Mouse (Mus musculus) colon, adult 2 months (tissue): ENCODE data around the gene 4930550C14Rik. TPM values are rescaled to one million over a fixed set of nuclear protein-coding genes. Genes with fewer than 3 reads are reported as not detected.

Experiments
- polyA plus RNA-seq: library from polyadenylated mRNA; depleted of rRNA; stranded (reverse); fragments of >200 nt; gene quantifications from 2 replicates; pipeline ENCODE4 v1.2.3, GENCODE M21; 2012; rRNA removed

4930550C14Rik gene
- polyA plus RNA-seq, result 0.21 and 0.38 TPM in 2 replicates

DNA sequence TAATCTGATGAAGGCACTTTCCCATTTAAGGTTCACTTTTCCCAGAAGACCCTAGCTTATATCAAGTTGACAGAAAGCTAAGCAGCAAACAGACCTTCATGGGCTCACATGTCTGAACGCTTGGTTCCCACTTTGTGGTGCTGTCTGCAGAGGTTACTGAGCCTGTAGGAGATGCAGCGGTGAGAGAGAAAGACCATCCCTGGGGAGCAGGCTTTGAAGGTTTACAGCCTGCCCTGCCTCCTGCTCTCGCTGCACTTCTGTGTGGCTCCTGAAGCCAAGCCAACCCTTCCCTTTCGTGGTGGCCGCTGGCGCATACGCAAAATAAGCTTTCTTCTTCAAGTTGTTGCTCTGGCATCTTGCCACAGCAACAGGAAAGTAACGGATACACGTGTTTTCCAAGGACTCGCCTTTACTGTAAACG lies at the start of gene 4930550C14Rik:
4930550C14Rik (plus strand) TSS at position 35 of the 421 bp plus-strand sequence.

DNA sequence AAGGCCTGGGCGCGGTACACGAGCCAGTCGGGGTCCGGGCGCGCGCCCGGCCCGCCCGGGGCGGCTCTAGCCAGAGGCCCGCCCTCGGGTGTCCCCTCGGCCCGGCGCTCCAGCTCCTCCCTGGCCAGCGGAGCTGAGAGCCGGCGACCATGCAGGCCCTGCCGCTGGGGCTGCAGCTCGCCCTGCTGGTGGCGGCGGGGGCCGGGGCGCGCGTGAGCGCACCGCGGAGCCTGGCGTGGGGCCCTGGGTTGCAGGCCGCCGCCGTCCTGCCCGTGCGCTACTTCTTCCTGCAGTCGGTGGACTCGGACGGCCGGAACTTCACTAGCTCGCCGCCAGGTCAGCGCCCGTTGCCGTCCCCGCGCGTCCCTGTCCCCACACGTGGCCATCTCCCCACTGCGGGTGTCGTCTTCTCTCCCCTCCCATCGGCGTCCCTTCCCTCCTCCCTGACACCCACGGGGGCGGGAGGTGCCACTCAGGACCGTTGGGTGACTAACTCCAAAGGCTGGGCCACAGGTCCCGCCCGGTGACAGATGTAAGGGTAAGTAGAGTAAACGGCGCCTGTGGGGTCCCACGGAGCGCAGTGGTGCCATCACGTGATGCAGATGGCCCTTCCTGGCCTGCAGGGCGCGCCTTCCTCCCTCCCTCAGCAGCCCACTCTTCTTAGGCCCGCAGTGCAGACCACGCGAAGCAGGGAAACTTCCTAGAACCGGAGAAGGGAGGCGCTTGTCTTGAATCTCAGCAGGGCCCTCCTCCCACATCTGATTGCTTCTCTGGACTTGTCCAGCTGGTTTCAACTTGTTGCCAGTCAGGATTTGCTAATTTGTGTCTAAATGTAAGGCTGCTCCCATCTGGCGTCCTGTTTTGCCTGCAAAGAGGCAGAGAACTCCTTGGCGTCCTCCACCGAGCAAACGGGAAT lies 17.9 kb upstream of the 4930550C14Rik start, which contains the start of gene Kdelc2:
Kdelc2 (plus strand) TSS at position 75 of the 916 bp plus-strand sequence.

Other genes starting within 250 kb of the 4930550C14Rik start
- gene Ddx10, start 154.3 kb upstream of the 4930550C14Rik start, polyA plus RNA-seq, result 0.44 and 0.71 TPM in 2 replicates
- gene Exph5, start 100.7 kb upstream of the 4930550C14Rik start, polyA plus RNA-seq, result 2.5 and 3.4 TPM in 2 replicates
- 7.5 and 9.3 TPM in 2 replicates for gene Kdelc2, start 18.3 kb upstream of the 4930550C14Rik start, polyA plus RNA-seq
- 1.2 TPM in 2 replicates for gene Atm, start 134.4 kb downstream of the 4930550C14Rik start, polyA plus RNA-seq
- gene Npat, start 134.7 kb downstream of the 4930550C14Rik start, polyA plus RNA-seq, result 1.3 and 1.4 TPM in 2 replicates
- gene Acat1, start 208.1 kb downstream of the 4930550C14Rik start, polyA plus RNA-seq, result 23.1 and 26.5 TPM in 2 replicates